Mouse (Mus musculus) granulocyte monocyte progenitor cell, adult 5-6 weeks (primary cell): ENCODE measurements around the gene Ctnnd1. TPM values are rescaled to one million over a fixed set of nuclear protein-coding genes. Genes with fewer than 3 reads are reported as not detected.

Source experiments
- ATAC-seq: replicated peaks from 2 replicates; pipeline ENCODE4 v1.8.0; 2016; ENCODE audit warnings: mild to moderate bottlenecking, moderate TSS enrichment, inconsistent platforms; ENCODE audit not compliant: poor library complexity, severe bottlenecking
- total RNA-seq, 2 experiments: library from RNA; stranded (forward) in 1 of 2; stranded (reverse) in 1 of 2; fragments of 200-712, 200-1000 nt in 1 of 2; fragments of >200 nt in 1 of 2; fragmentation: Nextera tagmentation in 1 of 2; gene quantifications; 2 replicates each; pipeline ENCODE4 v1.2.3; 2014 to 2017

Gene Ctnnd1
- total RNA-seq, 2 experiments from 2014 or later = 30.6 to 44.7 TPM

- ATAC-seq = no peak
These were observed 2.2 kb downstream of the Ctnnd1 start for GRCm38 (mm10) chr2:84648369-84648768.

GRCm38 (mm10) chr2:84647051-84647568 lies 3.5 kb downstream of the Ctnnd1 start:
- ATAC-seq = no peak

GRCm38 (mm10) chr2:84646138-84646537 lies 4.4 kb downstream of the Ctnnd1 start:
- ATAC-seq = no peak

GRCm38 (mm10) chr2:84640833-84641232 lies 9.7 kb downstream of the Ctnnd1 start:
- no peak for ATAC-seq

GRCm38 (mm10) chr2:84638428-84639220 lies 11.9 kb downstream of the Ctnnd1 start:
- ATAC-seq = peak; percentile 50

GRCm38 (mm10) chr2:84637452-84638165 lies 13.0 kb downstream of the Ctnnd1 start:
- ATAC-seq = no peak

- ATAC-seq = no peak
These were observed 14.3 kb downstream of the Ctnnd1 start for GRCm38 (mm10) chr2:84636231-84636741.

- peak; percentile 63 for ATAC-seq
These were observed 15.0 kb downstream of the Ctnnd1 start for GRCm38 (mm10) chr2:84635611-84636010.

- ATAC-seq = no peak
These were observed 15.6 kb downstream of the Ctnnd1 start for GRCm38 (mm10) chr2:84634934-84635482.

- ATAC-seq = no peak
These were observed 16.6 kb downstream of the Ctnnd1 start for GRCm38 (mm10) chr2:84634006-84634405.

- ATAC-seq = 0 out of 2 replicates have a peak, but pooled peaks have one; percentile 12
These were observed 17.6 kb downstream of the Ctnnd1 start for GRCm38 (mm10) chr2:84632999-84633398.

- no peak for ATAC-seq
These were observed 18.6 kb downstream of the Ctnnd1 start for GRCm38 (mm10) chr2:84632001-84632400.

GRCm38 (mm10) chr2:84627036-84627435 lies 23.5 kb downstream of the Ctnnd1 start:
- ATAC-seq = no peak

- peak; percentile 59 for ATAC-seq
These were observed 24.1 kb downstream of the Ctnnd1 start for GRCm38 (mm10) chr2:84626366-84626975.

GRCm38 (mm10) chr2:84624201-84624600 lies 26.4 kb downstream of the Ctnnd1 start:
- ATAC-seq = no peak

- ATAC-seq = peak; percentile 57
These were observed 27.0 kb downstream of the Ctnnd1 start for GRCm38 (mm10) chr2:84623428-84624119.

- ATAC-seq = peak; percentile 29
These were observed 27.9 kb downstream of the Ctnnd1 start for GRCm38 (mm10) chr2:84622668-84623067.

- no peak for ATAC-seq
These were observed 30.8 kb downstream of the Ctnnd1 start for GRCm38 (mm10) chr2:84619646-84620340.

- ATAC-seq = no peak
These were observed 31.7 kb downstream of the Ctnnd1 start for GRCm38 (mm10) chr2:84618914-84619313.
